Mouse (Mus musculus): ENCODE measurements around the gene Fam189b. TPM values are rescaled to one million over a fixed set of nuclear protein-coding genes. Genes with fewer than 3 reads are reported as not detected.
A peak's percentile ranks its signal among the peaks of the same experiment; 100 is the strongest.

Fam189b gene
- polyA plus RNA-seq, 1 experiment from 2014 or later = 12.7 TPM

DNA sequence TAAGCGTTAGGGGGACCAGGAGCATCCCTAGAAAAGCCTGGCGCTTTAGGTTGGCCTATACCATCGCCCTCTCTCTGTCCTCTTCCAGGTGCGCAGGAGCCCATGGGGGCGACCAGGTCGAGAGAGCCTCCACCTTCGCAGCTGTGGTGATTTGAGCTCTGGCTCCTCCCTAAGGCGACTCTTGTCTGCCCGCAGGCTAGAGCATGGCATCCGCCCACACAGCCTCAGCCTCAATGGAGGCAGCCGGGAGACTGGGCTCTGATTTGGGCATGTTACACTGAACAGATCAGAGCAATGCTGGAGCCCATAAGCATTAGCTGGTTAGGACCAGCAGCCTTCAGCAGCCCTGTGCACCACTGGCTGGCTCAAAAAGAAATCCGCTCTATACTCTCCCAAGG is 5.5 kb downstream of the Fam189b start:
- H3K4me1 ChIP-seq (replicated peaks; ENCODE audit: control insufficient read depth, insufficient read depth, low read length) = peaks cover 22% of the 10 kb centered on the region
- H3K9me3 ChIP-seq (ENCODE audit: control insufficient read depth, low read length) = no peaks in the 10 kb centered on the region
- WGBS = 78% methylated on average over 12 of the region's 12 CpGs
- H3K4me2 ChIP-seq = no peak overlapping the region
- DNase-seq (ENCODE audit: low spot score) = no peak
- no peaks in the 10 kb centered on the region for H3K36me3 ChIP-seq (ENCODE audit: control insufficient read depth, insufficient read depth, low read length)
- H3K27ac ChIP-seq (ENCODE audit: low read depth, low read length) = no peak overlapping the region
- no peaks in the 10 kb centered on the region for H3K27me3 ChIP-seq (replicated peaks; ENCODE audit: control insufficient read depth, insufficient read depth, low read length)
- ATAC-seq (replicated peaks; ENCODE audit: low FRiP score) = no peak
- no peak overlapping the region for H3K9ac ChIP-seq (ENCODE audit: low read depth, low read length)
- no peak overlapping the region for H3K4me3 ChIP-seq (ENCODE audit: low read depth, low read length)

DNA sequence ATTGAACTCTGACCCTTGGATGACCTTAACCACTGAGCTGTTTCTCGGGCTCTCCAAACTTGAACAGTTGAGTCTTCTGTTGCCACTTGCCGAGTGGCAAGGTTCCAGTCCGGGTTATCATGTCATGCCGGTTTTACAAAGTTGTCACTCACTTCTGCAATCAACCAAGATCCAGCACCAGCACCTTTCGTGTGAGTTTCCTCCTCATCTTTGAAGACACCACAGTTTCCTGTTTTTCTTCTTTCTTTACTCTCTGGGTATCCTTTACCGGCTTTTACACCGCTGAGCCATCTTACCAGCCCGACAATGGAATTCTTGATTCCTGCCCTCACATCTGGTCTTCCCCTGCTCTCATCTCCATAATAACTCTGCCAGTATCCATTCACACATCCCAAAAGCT is 7.5 kb downstream of the Fam189b start:
- H3K4me2 ChIP-seq = no peak overlapping the region
- H3K9me3 ChIP-seq (ENCODE audit: control insufficient read depth, low read length) = no peaks in the 10 kb centered on the region
- H3K36me3 ChIP-seq (ENCODE audit: control insufficient read depth, insufficient read depth, low read length) = no peaks in the 10 kb centered on the region

GRCm38 (mm10) chr3:89193351-89193750 is 10.4 kb downstream of the Fam189b start:
- Histone ChIP-seq H3K4me1 (replicated peaks; ENCODE audit: control insufficient read depth, insufficient read depth, low read length) (peaks cover 9% of the 10 kb centered on the region), H3K27ac (ENCODE audit: low read depth, low read length) (no peak overlapping the region), H3K4me2 (no peak overlapping the region), H3K27me3 (replicated peaks; ENCODE audit: control insufficient read depth, insufficient read depth, low read length) (no peaks in the 10 kb centered on the region), H3K9me3 (ENCODE audit: control insufficient read depth, low read length) (no peaks in the 10 kb centered on the region), H3K9ac (ENCODE audit: low read depth, low read length) (no peak overlapping the region), H3K4me3 (ENCODE audit: low read depth, low read length) (no peak overlapping the region), H3K36me3 (ENCODE audit: control insufficient read depth, insufficient read depth, low read length) (no peaks in the 10 kb centered on the region)
- DNase-seq (ENCODE audit: low spot score) (no peak), ATAC-seq (replicated peaks; ENCODE audit: low FRiP score) (no peak)
- 83% methylated on average over 1 of the region's 1 CpGs for WGBS

More for the DNA sequence above, 7.5 kb downstream of the Fam189b start:
- H3K9ac ChIP-seq (ENCODE audit: low read depth, low read length) = no peak overlapping the region
- DNase-seq (ENCODE audit: low spot score) (no peak), ATAC-seq (replicated peaks; ENCODE audit: low FRiP score) (no peak)
- H3K27me3 ChIP-seq (replicated peaks; ENCODE audit: control insufficient read depth, insufficient read depth, low read length) = no peaks in the 10 kb centered on the region
- no peak overlapping the region for H3K4me3 ChIP-seq (ENCODE audit: low read depth, low read length)
- WGBS = 43% methylated on average over 8 of the region's 8 CpGs
- peaks cover 9% of the 10 kb centered on the region for H3K4me1 ChIP-seq (replicated peaks; ENCODE audit: control insufficient read depth, insufficient read depth, low read length)
- H3K27ac ChIP-seq (ENCODE audit: low read depth, low read length) = no peak overlapping the region

DNA sequence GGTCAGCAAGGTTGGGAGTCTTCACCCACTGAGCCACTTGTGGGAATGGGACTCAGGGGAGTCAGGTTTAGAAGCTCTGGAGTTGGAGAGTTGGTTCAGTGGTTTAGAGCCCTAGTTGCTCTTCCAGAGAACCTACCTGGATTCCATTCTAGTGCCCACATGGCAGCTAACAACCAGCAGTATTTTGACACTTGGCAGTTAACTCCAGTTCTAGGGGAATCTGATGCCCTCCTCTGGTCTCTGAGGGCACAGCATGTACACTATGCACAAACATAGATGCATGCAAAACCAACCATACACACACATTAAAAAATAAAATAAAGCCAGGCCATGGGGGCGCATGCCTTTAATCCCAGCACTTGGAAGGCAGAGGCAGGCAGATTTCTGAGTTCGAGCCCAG is 10.9 kb downstream of the Fam189b start:
- Histone ChIP-seq H3K4me3 (ENCODE audit: low read depth, low read length) (no peak overlapping the region), H3K9ac (ENCODE audit: low read depth, low read length) (no peak overlapping the region), H3K27me3 (replicated peaks; ENCODE audit: control insufficient read depth, insufficient read depth, low read length) (no peaks in the 10 kb centered on the region; the same call in 1 of the 2 replicates), H3K4me2 (no peak overlapping the region), H3K27ac (ENCODE audit: low read depth, low read length) (no peak overlapping the region), H3K9me3 (ENCODE audit: control insufficient read depth, low read length) (no peaks in the 10 kb centered on the region), H3K36me3 (ENCODE audit: control insufficient read depth, insufficient read depth, low read length) (no peaks in the 10 kb centered on the region), H3K4me1 (replicated peaks; ENCODE audit: control insufficient read depth, insufficient read depth, low read length) (peaks cover 9% of the 10 kb centered on the region)
- ATAC-seq (replicated peaks; ENCODE audit: low FRiP score) (no peak), DNase-seq (ENCODE audit: low spot score) (no peak)
- 85% methylated on average over 2 of the region's 2 CpGs for WGBS

DNA sequence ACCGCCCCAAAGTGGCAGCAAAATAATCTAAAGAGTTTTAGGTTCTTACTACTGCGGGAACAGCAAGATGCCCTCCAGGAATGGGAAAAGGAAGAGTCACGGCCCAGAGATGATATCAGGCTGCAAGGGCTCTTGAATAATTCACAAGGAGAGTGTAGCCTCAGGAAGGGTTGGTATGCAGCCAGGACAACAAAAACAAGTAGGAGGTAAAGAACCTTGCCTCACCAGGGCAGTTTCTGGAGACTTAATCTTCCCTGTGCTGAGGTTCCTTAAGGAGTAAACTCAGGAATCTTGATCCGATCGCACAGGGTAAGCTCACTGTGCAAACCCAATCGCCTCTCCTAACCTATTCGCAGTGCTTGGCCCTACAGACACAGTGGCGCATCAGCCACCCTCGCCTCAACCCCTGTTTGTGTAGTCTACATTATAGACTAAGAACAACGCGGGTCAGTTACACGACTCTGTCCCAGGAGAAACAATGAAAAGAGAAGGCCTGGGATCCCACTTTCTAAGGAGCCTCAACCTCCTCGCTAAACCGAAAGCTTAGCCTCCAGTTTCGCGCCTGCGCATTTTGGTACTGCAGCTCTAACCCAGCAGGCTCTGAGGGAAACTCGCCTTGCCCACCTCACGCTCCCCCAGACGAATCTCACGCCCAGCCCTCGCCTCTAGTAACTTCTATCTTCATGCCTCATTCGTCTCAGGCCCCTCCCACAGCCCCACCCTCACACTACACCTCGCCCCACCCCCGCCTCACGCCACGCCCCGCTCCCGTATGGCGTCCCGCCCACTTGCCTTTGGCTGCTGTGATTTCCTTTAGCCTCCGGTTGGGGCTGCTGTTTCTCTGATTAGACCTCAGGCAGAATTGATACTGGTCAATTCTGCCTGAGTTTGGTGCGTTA is 13.3 kb downstream of the Fam189b start:
- Histone ChIP-seq H3K9me3 (ENCODE audit: control insufficient read depth, low read length) (no peaks in the 10 kb centered on the region), H3K36me3 (ENCODE audit: control insufficient read depth, insufficient read depth, low read length) (no peaks in the 10 kb centered on the region), H3K4me3 (ENCODE audit: low read depth, low read length) (peak overlapping the region; percentile 59), H3K27ac (ENCODE audit: low read depth, low read length) (peak overlapping the region; percentile 87), H3K4me1 (replicated peaks; ENCODE audit: control insufficient read depth, insufficient read depth, low read length) (peaks cover 9% of the 10 kb centered on the region), H3K9ac (ENCODE audit: low read depth, low read length) (peak overlapping the region; percentile 75), H3K27me3 (replicated peaks; ENCODE audit: control insufficient read depth, insufficient read depth, low read length) (no peaks in the 10 kb centered on the region; the same call in 1 of the 2 replicates), H3K4me2 (peak overlapping the region; percentile 90)
- WGBS = 8% methylated on average over 33 of the region's 33 CpGs
- DNase-seq (ENCODE audit: low spot score) = peak; percentile 87
- peak; percentile 96 for ATAC-seq (replicated peaks; ENCODE audit: low FRiP score)

- peaks cover 4% of the 10 kb centered on the region; the same call in 1 of the 2 replicates for H3K36me3 ChIP-seq (ENCODE audit: control insufficient read depth, insufficient read depth, low read length)
- peaks cover 12% of the 10 kb centered on the region for H3K4me1 ChIP-seq (replicated peaks; ENCODE audit: control insufficient read depth, insufficient read depth, low read length)
- no peak overlapping the region for H3K4me2 ChIP-seq
- H3K9me3 ChIP-seq (ENCODE audit: control insufficient read depth, low read length) = no peaks in the 10 kb centered on the region
- ATAC-seq (replicated peaks; ENCODE audit: low FRiP score) = no peak
- H3K4me3 ChIP-seq (ENCODE audit: low read depth, low read length) = no peak overlapping the region
- 63% methylated on average over 3 of the region's 3 CpGs for WGBS
- H3K27ac ChIP-seq (ENCODE audit: low read depth, low read length) = no peak overlapping the region
- H3K9ac ChIP-seq (ENCODE audit: low read depth, low read length) = no peak overlapping the region
- H3K27me3 ChIP-seq (replicated peaks; ENCODE audit: control insufficient read depth, insufficient read depth, low read length) = no peaks in the 10 kb centered on the region; the same call in 1 of the 2 replicates
- no peak for DNase-seq (ENCODE audit: low spot score)
These were observed 16.9 kb downstream of the Fam189b start for GRCm38 (mm10) chr3:89199839-89200238.

- peak within 1 kb of the TSS; percentile 83 for H3K4me2 ChIP-seq
- WGBS = 26% methylated on average over 13 of the region's 13 CpGs
- peaks cover 3% of the 10 kb centered on the region for H3K4me1 ChIP-seq (replicated peaks; ENCODE audit: control insufficient read depth, insufficient read depth, low read length)
- DNase-seq (ENCODE audit: low spot score) = peak; percentile 78
- H3K4me3 ChIP-seq (ENCODE audit: low read depth, low read length) = peak within 1 kb of the TSS; percentile 55
- H3K27me3 ChIP-seq (replicated peaks; ENCODE audit: control insufficient read depth, insufficient read depth, low read length) = no peaks in the 10 kb centered on the region; the same call in 1 of the 2 replicates
- H3K27ac ChIP-seq (ENCODE audit: low read depth, low read length) = peak within 1 kb of the TSS; percentile 5; the same call in 1 of the 2 replicates
- ATAC-seq (replicated peaks; ENCODE audit: low FRiP score) = peak; percentile 82
- no peaks in the 10 kb centered on the region for H3K9me3 ChIP-seq (ENCODE audit: control insufficient read depth, low read length)
- peak within 1 kb of the TSS; percentile 55 for H3K9ac ChIP-seq (ENCODE audit: low read depth, low read length)
- peaks cover 10% of the 10 kb centered on the region for H3K36me3 ChIP-seq (ENCODE audit: control insufficient read depth, insufficient read depth, low read length)
These were observed 19.6 kb downstream of the Fam189b start, which contains the start of gene Gba for GRCm38 (mm10) chr3:89202253-89203141. Gene Gba, plus strand, starts transcription at chr3:89202928.

- Histone ChIP-seq H3K4me1 (replicated peaks; ENCODE audit: control insufficient read depth, insufficient read depth, low read length) (peaks cover 3% of the 10 kb centered on the region), H3K4me2 (peak overlapping the region; percentile 83), H3K36me3 (ENCODE audit: control insufficient read depth, insufficient read depth, low read length) (peaks cover 16% of the 10 kb centered on the region), H3K9me3 (ENCODE audit: control insufficient read depth, low read length) (no peaks in the 10 kb centered on the region), H3K4me3 (ENCODE audit: low read depth, low read length) (peak overlapping the region; percentile 55), H3K9ac (ENCODE audit: low read depth, low read length) (peak overlapping the region; percentile 55), H3K27ac (ENCODE audit: low read depth, low read length) (peak overlapping the region; percentile 5; the same call in 1 of the 2 replicates), H3K27me3 (replicated peaks; ENCODE audit: control insufficient read depth, insufficient read depth, low read length) (no peaks in the 10 kb centered on the region; the same call in 1 of the 2 replicates)
- ATAC-seq (replicated peaks; ENCODE audit: low FRiP score) (0 out of 2 replicates have a peak, but pooled peaks have one; percentile 40), DNase-seq (ENCODE audit: low spot score) (no peak)
- 30% methylated on average over 5 of the region's 5 CpGs for WGBS
These were observed 20.2 kb downstream of the Fam189b start for GRCm38 (mm10) chr3:89203142-89203514.

Data from liver, embryonic 11.5 days (tissue).